Mouse (Mus musculus): Measurements from ENCODE around the gene Plvap. TPM values are rescaled to one million over a fixed set of nuclear protein-coding genes. Genes with fewer than 3 reads are reported as not detected.

The Plvap gene
- total and polyA plus RNA-seq, 3 experiments = 11.7 to 20.4 TPM; not detected in 1

- no peak for TF ChIP-seq BHLHE40 (IDR thresholded peaks at IDR 0.05; ENCODE audit: borderline replicate concordance, low read depth, low read length)
- no peak for TF ChIP-seq ZC3H11A (IDR thresholded peaks at IDR 0.05; ENCODE audit: low read depth, low read length)
- no peak for TF ChIP-seq JUND (IDR thresholded peaks at IDR 0.05; ENCODE audit: low read depth, low read length)
- no peak for TF ChIP-seq MEF2A (IDR thresholded peaks at IDR 0.05; ENCODE audit: extremely low read depth, insufficient replicate concordance, low read depth, low read length, poor library complexity, severe bottlenecking)
- no peak for TF ChIP-seq CHD1 (IDR thresholded peaks at IDR 0.05; ENCODE audit: low read depth, low read length)
- no peak for TF ChIP-seq CHD2 (IDR thresholded peaks at IDR 0.05; ENCODE audit: low read length)
- TF ChIP-seq MYC (IDR thresholded peaks at IDR 0.05; ENCODE audit: low read depth, low read length) = no peak
These were observed 23.7 kb downstream of the Plvap start, which contains the start of gene Gtpbp3 (continued) for GRCm38 (mm10) chr8:71487691-71488445.

- H3K4me3 ChIP-seq (ENCODE audit: control insufficient read depth in 1 of 2, insufficient read depth in 1 of 2, low read depth in 2 of 2, low read length in 2 of 2) = peak overlapping the region; percentile 27 to 34; a peak in 3 of 4 replicates
- peaks cover 0 to 6% of the 10 kb centered on the region in 2 experiments; a peak in 2 of 4 replicates for H3K4me1 ChIP-seq (ENCODE audit: control insufficient read depth in 1 of 2, insufficient read depth in 2 of 2, low read length in 2 of 2)
- peak overlapping the region; percentile 12; the same call in 1 of the 2 replicates for H3K27ac ChIP-seq (ENCODE audit: control insufficient read depth, low read depth, low read length)
- H3K79me2 ChIP-seq (ENCODE audit: control insufficient read depth, insufficient read depth, low read length, poor library complexity) = peaks cover 15% of the 10 kb centered on the region
- no peak for DNase-seq (ENCODE audit: low read depth, low spot score)
- no peaks in the 10 kb centered on the region for H3K27me3 ChIP-seq (ENCODE audit: control insufficient read depth in 1 of 2, insufficient read depth in 2 of 2, low read length in 2 of 2)
- TF ChIP-seq BHLHE40 (IDR thresholded peaks at IDR 0.05; ENCODE audit: borderline replicate concordance, low read depth, low read length) (no peak), SIN3A (IDR thresholded peaks at IDR 0.05; ENCODE audit: low read length) (peak; percentile 15), CHD1 (IDR thresholded peaks at IDR 0.05; ENCODE audit: low read depth, low read length) (no peak)
- H3K36me3 ChIP-seq (ENCODE audit: control insufficient read depth in 1 of 2, insufficient read depth in 2 of 2, low read length in 2 of 2) = no peaks in the 10 kb centered on the region
- H3K9me3 ChIP-seq (replicated peaks; ENCODE audit: insufficient read depth, low read length) = no peaks in the 10 kb centered on the region
- H3K9ac ChIP-seq (ENCODE audit: control insufficient read depth, low read depth, low read length, poor library complexity, severe bottlenecking) = peak overlapping the region; percentile 31
These were observed 25.4 kb downstream of the Plvap start for GRCm38 (mm10) chr8:71486136-71486529.

- Histone ChIP-seq H3K79me2 (ENCODE audit: control insufficient read depth, insufficient read depth, low read length, poor library complexity) (peaks cover 15% of the 10 kb centered on the region), H3K4me1 (ENCODE audit: control insufficient read depth in 1 of 2, insufficient read depth in 2 of 2, low read length in 2 of 2) (peaks cover 0 to 6% of the 10 kb centered on the region in 2 experiments; a peak in 2 of 4 replicates), H3K9me3 (replicated peaks; ENCODE audit: insufficient read depth, low read length) (no peaks in the 10 kb centered on the region), H3K9ac (ENCODE audit: control insufficient read depth, low read depth, low read length, poor library complexity, severe bottlenecking) (peak within 1 kb of the TSS; percentile 83), H3K27ac (ENCODE audit: control insufficient read depth, low read depth, low read length) (peak within 1 kb of the TSS; percentile 12; the same call in 1 of the 2 replicates), H3K36me3 (ENCODE audit: control insufficient read depth in 1 of 2, insufficient read depth in 2 of 2, low read length in 2 of 2) (no peaks in the 10 kb centered on the region), H3K27me3 (ENCODE audit: control insufficient read depth in 1 of 2, insufficient read depth in 2 of 2, low read length in 2 of 2) (no peaks in the 10 kb centered on the region), H3K4me3 (ENCODE audit: control insufficient read depth in 1 of 2, insufficient read depth in 1 of 2, low read depth in 2 of 2, low read length in 2 of 2) (peak within 1 kb of the TSS; percentile 59 to 85)
- peak; percentile 94 for DNase-seq (ENCODE audit: low read depth, low spot score)
- TF ChIP-seq NELFE (IDR thresholded peaks at IDR 0.05; ENCODE audit: low read depth, low read length) = peak; percentile 46; the same call in 1 of the 2 replicates
- TF ChIP-seq EP300 (IDR thresholded peaks at IDR 0.05; ENCODE audit: low read depth in 1 of 2, low read length in 2 of 2) = 0 out of 4 replicates have a peak, but pooled peaks of 1 of the 2 experiments have one; percentile 15
- peak; percentile 68 for TF ChIP-seq HCFC1 (IDR thresholded peaks at IDR 0.05; ENCODE audit: low read depth, low read length)
- TF ChIP-seq MYC (IDR thresholded peaks at IDR 0.05; ENCODE audit: low read depth, low read length) = no peak
- TF ChIP-seq CHD2 (IDR thresholded peaks at IDR 0.05; ENCODE audit: low read length) = no peak
- peak; percentile 36 to 39; a peak in 2 of 4 replicates for TF ChIP-seq POLR2A (IDR thresholded peaks at IDR 0.05; ENCODE audit: control insufficient read depth in 1 of 2, insufficient read depth in 1 of 2, low read depth in 1 of 2, low read length in 2 of 2, poor library complexity in 1 of 2)
- peak; percentile 77 for TF ChIP-seq MXI1 (IDR thresholded peaks at IDR 0.05; ENCODE audit: low read depth, low read length)
- TF ChIP-seq MAZ (IDR thresholded peaks at IDR 0.05; ENCODE audit: low read depth, low read length) = peak; percentile 73; the same call in 1 of the 2 replicates
- TF ChIP-seq SIN3A (IDR thresholded peaks at IDR 0.05; ENCODE audit: low read length) = peak; percentile 86
These were observed 26.1 kb downstream of the Plvap start, which contains the start of gene Ano8 for GRCm38 (mm10) chr8:71485142-71486135. Gene Ano8, minus strand, starts transcription at chr8:71485963.

Data from MEL (cell line).